Mouse (Mus musculus): Measurements from ENCODE around the gene Apol8. TPM values are rescaled to one million over a fixed set of nuclear protein-coding genes. Genes with fewer than 3 reads are reported as not detected.

Gene Apol8
- total and polyA plus RNA-seq, 3 experiments = 0.14 to 0.15 TPM; not detected in 1

GRCm38 (mm10) chr15:77800511-77800910 is 43.7 kb upstream of the Apol8 start:
- Histone ChIP-seq H3K9ac (ENCODE audit: insufficient read depth, low read depth) (peak overlapping the region; percentile 23), H3K4me1 (ENCODE audit: control insufficient read depth in 1 of 2, insufficient read depth in 2 of 2) (peaks cover 57 to 85% of the 10 kb centered on the region in 2 experiments), H3K27me3 (replicated peaks) (no peaks in the 10 kb centered on the region), H3K9me3 (replicated peaks; ENCODE audit: low read length) (no peaks in the 10 kb centered on the region), H3K36me3 (replicated peaks in 1 of 2; ENCODE audit: control insufficient read depth in 1 of 2, insufficient read depth in 1 of 2, low read length in 1 of 2) (peaks cover 74 to 90% of the 10 kb centered on the region in 2 experiments), H3K79me2 (replicated peaks; ENCODE audit: control insufficient read depth, extremely low read depth, insufficient read depth, poor library complexity, severe bottlenecking) (peaks cover 69% of the 10 kb centered on the region), H3K4me3 (replicated peaks in 1 of 3; ENCODE audit: low read depth in 2 of 3, low read length in 2 of 3, poor library complexity in 1 of 3) (no peak overlapping the region), H3K4me2 (ENCODE audit: insufficient read depth, low read depth, poor library complexity, severe bottlenecking) (peak overlapping the region; percentile 2; the same call in 1 of the 2 replicates), H3K27ac (ENCODE audit: insufficient read depth, low read depth) (peak overlapping the region; percentile 94)
- dilution Hi-C loops (cut with MboI; ENCODE audit: extremely low pct_ligation_motif_present, extremely low pct_unique_long_range_greater_than_20kb, low sequenced_read_pairs) = no loop called here
- peak; percentile 95 for DNase-seq (ENCODE audit: extremely low read depth)
- in situ Hi-C loops (cut with MboI; ENCODE audit: low pct_ligation_motif_present, low pct_unique_long_range_greater_than_20kb, low sequenced_read_pairs) = no loop called here
- TF ChIP-seq NRF1 (IDR thresholded peaks at IDR 0.05; ENCODE audit: low read depth, low read length) = no peak
- TF ChIP-seq JUND (conservative IDR thresholded peaks at IDR 0.05; ENCODE audit: low read depth, low read length) = peak; percentile 69; the same call in 1 of the 2 replicates
- TF ChIP-seq CHD1 (IDR thresholded peaks at IDR 0.05; ENCODE audit: low read depth, low read length) = no peak
- TF ChIP-seq JUN (IDR thresholded peaks at IDR 0.05; ENCODE audit: insufficient read depth, low read depth, low read length) = peak; percentile 63; the same call in 1 of the 2 replicates
- TF ChIP-seq TCF12 (IDR thresholded peaks at IDR 0.05; ENCODE audit: low read depth, low read length) = peak; percentile 74; the same call in 1 of the 2 replicates
- TF ChIP-seq RAD21 (IDR thresholded peaks at IDR 0.05; ENCODE audit: low read depth, low read length) = no peak
- no peak for TF ChIP-seq PAX5 (IDR thresholded peaks at IDR 0.05; ENCODE audit: low read length)
- TF ChIP-seq ZMIZ1 (IDR thresholded peaks at IDR 0.05; ENCODE audit: low read depth, low read length) = 0 out of 2 replicates have a peak, but pooled peaks have one; percentile 14
- TF ChIP-seq ZNF384 (IDR thresholded peaks at IDR 0.05; ENCODE audit: low read depth, low read length) = no peak
- TF ChIP-seq TBP (conservative IDR thresholded peaks at IDR 0.05; ENCODE audit: low read depth, low read length) = 0 out of 2 replicates have a peak, but pooled peaks have one; percentile 55
- TF ChIP-seq ETS1 (conservative IDR thresholded peaks at IDR 0.05; ENCODE audit: low read depth, low read length) = peak; percentile 87
- peak; percentile 58 for TF ChIP-seq HCFC1 (IDR thresholded peaks at IDR 0.05; ENCODE audit: low read depth, low read length)
- TF ChIP-seq ELF1 (IDR thresholded peaks at IDR 0.05; ENCODE audit: low read depth, low read length) = peak; percentile 88
- TF ChIP-seq EP300 (IDR thresholded peaks at IDR 0.05; ENCODE audit: low read length) = peak; percentile 69
- peak; percentile 83 for TF ChIP-seq CHD2 (IDR thresholded peaks at IDR 0.05; ENCODE audit: low read length)
- peak; percentile 61; the same call in 1 of the 2 replicates for TF ChIP-seq BHLHE40 (IDR thresholded peaks at IDR 0.05; ENCODE audit: low read depth, low read length)
- TF ChIP-seq MYC (IDR thresholded peaks at IDR 0.05; ENCODE audit: low read depth, low read length) = peak; percentile 88
- TF ChIP-seq MEF2A (IDR thresholded peaks at IDR 0.05; ENCODE audit: borderline replicate concordance, low read depth, low read length) = 0 out of 2 replicates have a peak, but pooled peaks have one; percentile 38
- TF ChIP-seq POLR2A (IDR thresholded peaks at IDR 0.05; ENCODE audit: low read depth, low read length) = peak; percentile 54; the same call in 1 of the 2 replicates
- TF ChIP-seq MAX (IDR thresholded peaks at IDR 0.05; ENCODE audit: low read length) = peak; percentile 56; the same call in 1 of the 2 replicates
- TF ChIP-seq GABPA (IDR thresholded peaks at IDR 0.05; ENCODE audit: insufficient replicate concordance, low read depth, low read length) = no peak
- peak; percentile 82 for TF ChIP-seq IRF4 (IDR thresholded peaks at IDR 0.05; ENCODE audit: low read depth, low read length)
- no peak for TF ChIP-seq E2F4 (IDR thresholded peaks at IDR 0.05; ENCODE audit: insufficient replicate concordance, low read depth, low read length)

All from CH12.LX (cell line).